Mouse (Mus musculus): Measurements from ENCODE around the gene Prr19. TPM values are rescaled to one million over a fixed set of nuclear protein-coding genes. Genes with fewer than 3 reads are reported as not detected.

Gene Prr19
- polyA plus RNA-seq, 1 experiment from 2014 or later: not detected

DNA sequence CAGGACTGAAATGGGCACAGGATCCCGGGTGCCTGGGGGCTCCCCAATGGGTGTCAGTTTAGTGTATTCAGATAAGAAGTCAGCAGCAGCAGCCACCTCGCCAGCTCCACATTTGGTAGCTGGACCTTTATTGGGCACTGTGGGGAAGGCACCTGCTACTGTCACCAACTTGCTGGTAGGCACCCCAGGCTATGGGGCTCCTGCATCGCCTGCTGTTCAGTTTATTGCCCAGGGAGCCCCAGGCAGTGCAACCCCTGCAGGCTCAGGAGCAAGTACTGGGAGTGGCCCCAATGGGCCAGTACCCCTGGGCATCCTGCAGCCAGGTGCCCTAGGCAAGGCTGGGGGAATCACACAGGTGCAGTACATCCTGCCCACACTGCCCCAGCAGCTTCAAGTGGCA is 12.5 kb upstream of the Prr19 start:
- Histone ChIP-seq H3K27me3 (ENCODE audit: insufficient read depth, low read length) (no peaks in the 10 kb centered on the region), H3K36me3 (replicated peaks; ENCODE audit: insufficient read depth, low read length) (peaks cover 87% of the 10 kb centered on the region), H3K4me1 (ENCODE audit: insufficient read depth) (peaks cover 8% of the 10 kb centered on the region), H3K27ac (ENCODE audit: low read depth) (no peak overlapping the region), H3K4me3 (ENCODE audit: low read depth, low read length) (no peak overlapping the region), H3K9me3 (ENCODE audit: low read length) (no peaks in the 10 kb centered on the region), H3K9ac (replicated peaks) (no peak overlapping the region), H3K4me2 (ENCODE audit: low read depth, low read length) (no peak overlapping the region)
- ATAC-seq (no peak), DNase-seq (no peak)
- TF ChIP-seq CTCF (IDR thresholded peaks at IDR 0.05; ENCODE audit: low read depth) (no peak), EP300 (IDR thresholded peaks at IDR 0.05; ENCODE audit: low read depth) (no peak)
- 85% methylated on average over 3 of the region's 3 CpGs for WGBS (ENCODE audit: insufficient replicate concordance)

DNA sequence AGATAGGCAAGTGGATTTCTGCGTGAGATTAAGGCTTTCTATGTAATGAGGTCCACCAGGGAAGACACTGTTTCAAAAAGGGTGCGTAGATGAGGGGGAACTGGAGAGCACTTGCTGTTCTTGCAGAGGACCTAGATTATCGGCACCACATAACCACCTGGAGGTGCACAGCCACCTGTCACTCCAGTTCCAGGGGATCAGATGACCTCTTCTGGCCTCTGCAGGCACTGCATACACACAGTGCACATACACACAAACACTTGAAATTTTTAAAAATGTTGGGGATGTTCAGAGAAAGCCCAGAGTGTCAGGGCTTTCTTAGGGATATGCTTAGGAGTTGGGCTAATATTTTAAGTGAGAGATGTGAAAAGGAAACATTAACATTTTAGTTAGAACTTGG is 11.3 kb upstream of the Prr19 start:
- no peak overlapping the region for H3K9ac ChIP-seq (replicated peaks)
- H3K27me3 ChIP-seq (ENCODE audit: insufficient read depth, low read length): no peaks in the 10 kb centered on the region
- no peak overlapping the region for H3K4me3 ChIP-seq (ENCODE audit: low read depth, low read length)
- H3K9me3 ChIP-seq (ENCODE audit: low read length): no peaks in the 10 kb centered on the region
- DNase-seq (no peak), ATAC-seq (no peak)
- H3K4me1 ChIP-seq (ENCODE audit: insufficient read depth): no peaks in the 10 kb centered on the region
- H3K4me2 ChIP-seq (ENCODE audit: low read depth, low read length): no peak overlapping the region
- TF ChIP-seq CTCF (IDR thresholded peaks at IDR 0.05; ENCODE audit: low read depth) (peak; percentile 37), EP300 (IDR thresholded peaks at IDR 0.05; ENCODE audit: low read depth) (no peak)
- no peak overlapping the region for H3K27ac ChIP-seq (ENCODE audit: low read depth)
- peaks cover 90% of the 10 kb centered on the region for H3K36me3 ChIP-seq (replicated peaks; ENCODE audit: insufficient read depth, low read length)
- WGBS (ENCODE audit: insufficient replicate concordance): 91% methylated on average over 3 of the region's 3 CpGs

DNA sequence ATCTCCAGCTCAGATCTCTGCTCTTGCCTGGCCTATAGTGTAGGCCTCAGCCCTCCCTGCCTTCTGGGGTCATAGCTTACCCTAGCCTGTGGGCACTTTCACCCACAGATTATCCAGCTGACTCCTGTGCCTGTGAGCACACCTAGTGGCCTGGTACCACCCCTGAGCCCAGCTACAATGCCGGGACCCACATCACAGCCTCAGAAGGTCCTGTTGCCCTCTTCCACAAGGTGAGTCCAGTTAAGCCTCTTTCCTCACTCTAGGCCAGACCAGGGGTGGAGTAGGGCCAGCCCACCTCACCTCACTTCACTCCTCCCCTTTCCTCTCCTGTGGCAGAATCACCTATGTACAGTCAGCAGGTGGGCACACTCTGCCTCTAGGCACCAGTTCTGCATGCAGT is 10.7 kb upstream of the Prr19 start:
- Histone ChIP-seq H3K36me3 (replicated peaks; ENCODE audit: insufficient read depth, low read length) (peaks cover 85% of the 10 kb centered on the region), H3K4me1 (ENCODE audit: insufficient read depth) (no peaks in the 10 kb centered on the region), H3K27me3 (ENCODE audit: insufficient read depth, low read length) (no peaks in the 10 kb centered on the region), H3K9me3 (ENCODE audit: low read length) (no peaks in the 10 kb centered on the region), H3K9ac (replicated peaks) (no peak overlapping the region), H3K4me2 (ENCODE audit: low read depth, low read length) (no peak overlapping the region), H3K4me3 (ENCODE audit: low read depth, low read length) (no peak overlapping the region), H3K27ac (ENCODE audit: low read depth) (no peak overlapping the region)
- TF ChIP-seq CTCF (IDR thresholded peaks at IDR 0.05; ENCODE audit: low read depth): no peak
- no peak for TF ChIP-seq EP300 (IDR thresholded peaks at IDR 0.05; ENCODE audit: low read depth)
- 94% methylated on average over 1 of the region's 1 CpGs for WGBS (ENCODE audit: insufficient replicate concordance)
- DNase-seq: no peak
- no peak for ATAC-seq

DNA sequence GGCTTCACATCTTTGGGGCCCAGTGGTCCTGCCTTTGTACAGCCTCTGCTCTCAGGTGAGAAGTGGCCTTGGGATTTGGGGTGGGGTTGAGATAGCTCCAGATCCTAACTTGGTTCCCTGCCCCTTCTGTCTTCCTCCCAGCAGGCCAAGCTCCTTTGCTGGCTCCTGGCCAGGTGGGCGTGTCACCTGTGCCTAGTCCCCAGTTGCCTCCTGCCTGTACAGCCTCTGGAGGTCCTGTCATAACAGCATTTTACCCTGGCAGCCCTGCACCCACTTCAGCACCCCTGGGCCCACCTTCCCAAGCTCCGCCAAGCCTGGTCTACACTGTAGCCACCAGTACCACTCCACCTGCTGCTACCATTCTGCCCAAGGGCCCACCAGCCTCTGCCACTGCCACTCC is 10.3 kb upstream of the Prr19 start:
- Histone ChIP-seq H3K4me3 (ENCODE audit: low read depth, low read length) (no peak overlapping the region), H3K27ac (ENCODE audit: low read depth) (no peak overlapping the region), H3K27me3 (ENCODE audit: insufficient read depth, low read length) (no peaks in the 10 kb centered on the region), H3K9me3 (ENCODE audit: low read length) (no peaks in the 10 kb centered on the region), H3K36me3 (replicated peaks; ENCODE audit: insufficient read depth, low read length) (peaks cover 80% of the 10 kb centered on the region), H3K4me1 (ENCODE audit: insufficient read depth) (no peaks in the 10 kb centered on the region), H3K9ac (replicated peaks) (no peak overlapping the region), H3K4me2 (ENCODE audit: low read depth, low read length) (no peak overlapping the region)
- TF ChIP-seq EP300 (IDR thresholded peaks at IDR 0.05; ENCODE audit: low read depth): no peak
- no peak for TF ChIP-seq CTCF (IDR thresholded peaks at IDR 0.05; ENCODE audit: low read depth)
- DNase-seq (peak; percentile 72), ATAC-seq (no peak)
- 68% methylated on average over 2 of the region's 2 CpGs for WGBS (ENCODE audit: insufficient replicate concordance)

DNA sequence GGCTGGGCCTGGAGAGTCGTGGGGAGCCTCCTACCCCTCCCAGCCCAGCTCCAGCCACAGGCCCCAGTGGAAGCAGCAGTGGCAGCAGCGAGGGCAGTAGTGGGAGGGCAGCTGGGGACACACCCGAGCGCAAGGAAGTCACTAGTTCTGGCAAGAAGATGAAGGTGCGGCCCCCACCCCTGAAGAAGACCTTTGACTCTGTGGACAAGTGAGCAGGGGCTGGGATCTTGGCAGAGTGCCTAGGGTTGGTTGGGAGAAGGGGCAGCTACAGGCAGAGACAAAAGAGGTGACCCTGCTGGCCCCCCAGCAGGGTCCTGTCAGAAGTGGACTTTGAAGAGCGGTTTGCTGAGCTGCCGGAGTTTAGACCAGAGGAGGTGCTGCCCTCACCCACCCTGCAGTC is 9.1 kb upstream of the Prr19 start:
- ATAC-seq (no peak), DNase-seq (no peak)
- TF ChIP-seq EP300 (IDR thresholded peaks at IDR 0.05; ENCODE audit: low read depth) (no peak), CTCF (IDR thresholded peaks at IDR 0.05; ENCODE audit: low read depth) (no peak)

DNA sequence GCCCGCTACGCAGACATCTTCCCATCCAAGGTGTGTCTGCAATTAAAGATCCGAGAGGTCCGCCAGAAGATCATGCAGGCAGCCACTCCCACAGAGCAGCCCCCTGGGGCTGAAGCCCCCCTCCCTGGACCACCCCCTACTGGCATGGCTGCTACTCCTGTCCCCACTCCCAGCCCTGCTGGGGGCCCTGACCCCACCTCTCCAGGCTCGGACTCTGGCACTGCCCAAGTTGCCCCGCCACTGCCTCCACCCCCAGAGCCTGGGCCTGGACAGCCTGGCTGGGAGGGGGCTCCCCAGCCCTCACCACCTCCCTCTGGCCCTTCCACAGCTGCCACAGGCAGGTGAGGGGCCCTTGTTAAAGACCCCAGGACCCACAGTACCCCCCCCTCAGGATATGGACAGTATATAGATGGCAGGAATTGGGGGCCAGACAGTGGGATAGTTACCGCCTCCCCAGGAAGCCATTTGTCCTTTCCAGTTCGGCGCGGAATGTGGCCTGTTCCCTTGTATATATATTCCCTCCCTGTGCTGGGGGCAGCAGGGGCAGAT is 7.9 kb upstream of the Prr19 start:
- H3K4me3 ChIP-seq (ENCODE audit: low read depth, low read length): no peak overlapping the region
- no peaks in the 10 kb centered on the region for H3K27me3 ChIP-seq (ENCODE audit: insufficient read depth, low read length)
- peaks cover 12% of the 10 kb centered on the region for H3K4me1 ChIP-seq (ENCODE audit: insufficient read depth)
- DNase-seq: no peak
- no peak overlapping the region for H3K4me2 ChIP-seq (ENCODE audit: low read depth, low read length)
- H3K9ac ChIP-seq (replicated peaks): no peak overlapping the region
- ATAC-seq: no peak
- 87% methylated on average over 10 of the region's 10 CpGs for WGBS (ENCODE audit: insufficient replicate concordance)
- H3K36me3 ChIP-seq (replicated peaks; ENCODE audit: insufficient read depth, low read length): peaks cover 57% of the 10 kb centered on the region
- TF ChIP-seq EP300 (IDR thresholded peaks at IDR 0.05; ENCODE audit: low read depth): no peak
- TF ChIP-seq CTCF (IDR thresholded peaks at IDR 0.05; ENCODE audit: low read depth): no peak
- no peaks in the 10 kb centered on the region for H3K9me3 ChIP-seq (ENCODE audit: low read length)
- no peak overlapping the region for H3K27ac ChIP-seq (ENCODE audit: low read depth)

More for the DNA sequence above, 9.1 kb upstream of the Prr19 start:
- Histone ChIP-seq H3K27ac (ENCODE audit: low read depth) (no peak overlapping the region), H3K36me3 (replicated peaks; ENCODE audit: insufficient read depth, low read length) (peaks cover 68% of the 10 kb centered on the region), H3K9ac (replicated peaks) (no peak overlapping the region), H3K4me3 (ENCODE audit: low read depth, low read length) (no peak overlapping the region), H3K4me1 (ENCODE audit: insufficient read depth) (peaks cover 7% of the 10 kb centered on the region), H3K9me3 (ENCODE audit: low read length) (no peaks in the 10 kb centered on the region), H3K27me3 (ENCODE audit: insufficient read depth, low read length) (no peaks in the 10 kb centered on the region), H3K4me2 (ENCODE audit: low read depth, low read length) (no peak overlapping the region)
- 65% methylated on average over 7 of the region's 7 CpGs for WGBS (ENCODE audit: insufficient replicate concordance)

DNA sequence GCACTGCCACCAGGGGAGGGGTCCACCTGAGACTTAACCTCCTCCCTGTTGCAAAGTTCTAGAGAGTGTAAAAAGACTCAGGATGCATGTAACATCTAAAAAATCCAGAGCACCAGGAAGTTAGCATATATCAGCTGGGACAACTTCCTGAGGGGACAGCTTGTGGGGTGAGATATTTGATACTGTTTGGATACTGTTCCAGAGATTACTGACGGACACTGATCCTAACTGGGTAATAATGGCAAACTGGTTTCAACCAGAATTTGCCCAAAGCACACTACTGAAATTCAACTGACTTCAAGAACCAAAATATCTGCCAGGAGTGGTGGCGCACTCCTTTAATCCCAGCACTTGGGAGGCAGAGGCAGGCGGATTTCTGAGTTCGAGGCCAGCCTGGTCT is 6.7 kb upstream of the Prr19 start:
- Histone ChIP-seq H3K9ac (replicated peaks) (no peak overlapping the region), H3K27me3 (ENCODE audit: insufficient read depth, low read length) (no peaks in the 10 kb centered on the region), H3K27ac (ENCODE audit: low read depth) (no peak overlapping the region), H3K4me1 (ENCODE audit: insufficient read depth) (peaks cover 12% of the 10 kb centered on the region), H3K4me3 (ENCODE audit: low read depth, low read length) (no peak overlapping the region), H3K4me2 (ENCODE audit: low read depth, low read length) (no peak overlapping the region), H3K9me3 (ENCODE audit: low read length) (no peaks in the 10 kb centered on the region), H3K36me3 (replicated peaks; ENCODE audit: insufficient read depth, low read length) (peaks cover 44% of the 10 kb centered on the region)
- DNase-seq (no peak), ATAC-seq (no peak)
- 85% methylated on average over 4 of the region's 4 CpGs for WGBS (ENCODE audit: insufficient replicate concordance)
- TF ChIP-seq EP300 (IDR thresholded peaks at IDR 0.05; ENCODE audit: low read depth): no peak
- TF ChIP-seq CTCF (IDR thresholded peaks at IDR 0.05; ENCODE audit: low read depth): no peak

Measured in liver, postnatal 0 days (tissue).